Mouse (Mus musculus): ENCODE measurements around the gene A930004D18Rik.

DNA sequence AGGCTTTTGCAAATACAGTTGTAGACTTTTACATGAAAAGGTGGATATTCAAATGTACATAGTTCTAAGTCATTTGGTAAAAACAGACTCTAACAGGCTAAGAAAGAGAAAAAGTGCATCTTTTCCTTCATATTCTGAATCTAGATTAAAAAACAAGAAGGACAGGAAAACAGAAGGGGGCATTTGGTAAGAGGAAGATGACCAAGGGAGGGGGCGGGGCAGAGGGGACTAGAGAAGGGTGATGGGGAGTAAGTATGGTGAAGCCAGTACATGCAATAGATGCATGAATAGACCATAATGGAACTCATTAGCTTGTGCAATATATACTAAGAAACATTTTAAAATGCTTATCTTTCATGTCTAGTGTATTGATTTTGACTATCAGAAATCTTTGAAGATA lies 22.9 kb upstream of the A930004D18Rik start:
- no peak for TF ChIP-seq POLR2A (IDR thresholded peaks at IDR 0.05; ENCODE audit: extremely low read depth, insufficient read depth, low read length)
- no peak for TF ChIP-seq CTCF (IDR thresholded peaks at IDR 0.05; ENCODE audit: low read depth, low read length)

Measured in liver, adult 2 months (tissue).